Mouse (Mus musculus): Measurements from ENCODE around the gene Slc22a23. TPM values are rescaled to one million over a fixed set of nuclear protein-coding genes. Genes with fewer than 3 reads are reported as not detected.

Gene Slc22a23
- polyA plus RNA-seq, 1 experiment from 2014 or later: 7.0 TPM

GRCm38 (mm10) chr13:34298674-34299073 is 46.3 kb downstream of the Slc22a23 start:
- WGBS (ENCODE audit: insufficient replicate concordance): 89% methylated on average over 5 of the region's 5 CpGs
- no peak for TF ChIP-seq EP300 (IDR thresholded peaks at IDR 0.05; ENCODE audit: low read depth)
- no peak for TF ChIP-seq CTCF (IDR thresholded peaks at IDR 0.05; ENCODE audit: low read depth)
- Histone ChIP-seq H3K9ac (replicated peaks) (no peak overlapping the region), H3K9me3 (ENCODE audit: low read length) (no peaks in the 10 kb centered on the region), H3K27me3 (ENCODE audit: insufficient read depth, low read length) (no peaks in the 10 kb centered on the region), H3K36me3 (replicated peaks; ENCODE audit: insufficient read depth, low read length) (peaks cover 39% of the 10 kb centered on the region), H3K27ac (ENCODE audit: low read depth) (peak overlapping the region; percentile 18; the same call in 1 of the 2 replicates), H3K4me2 (ENCODE audit: low read depth, low read length) (no peak overlapping the region), H3K4me1 (ENCODE audit: insufficient read depth) (peaks cover 36% of the 10 kb centered on the region), H3K4me3 (ENCODE audit: low read depth, low read length) (no peak overlapping the region)
- no peak for ATAC-seq
- DNase-seq: no peak

GRCm38 (mm10) chr13:34298061-34298460 is 46.9 kb downstream of the Slc22a23 start:
- peaks cover 36% of the 10 kb centered on the region for H3K4me1 ChIP-seq (ENCODE audit: insufficient read depth)
- no peak overlapping the region for H3K9ac ChIP-seq (replicated peaks)
- H3K4me3 ChIP-seq (ENCODE audit: low read depth, low read length): no peak overlapping the region
- peaks cover 35% of the 10 kb centered on the region for H3K36me3 ChIP-seq (replicated peaks; ENCODE audit: insufficient read depth, low read length)
- no peaks in the 10 kb centered on the region for H3K27me3 ChIP-seq (ENCODE audit: insufficient read depth, low read length)
- no peaks in the 10 kb centered on the region for H3K9me3 ChIP-seq (ENCODE audit: low read length)
- DNase-seq (no peak), ATAC-seq (no peak)
- TF ChIP-seq CTCF (IDR thresholded peaks at IDR 0.05; ENCODE audit: low read depth): no peak
- TF ChIP-seq EP300 (IDR thresholded peaks at IDR 0.05; ENCODE audit: low read depth): no peak
- H3K27ac ChIP-seq (ENCODE audit: low read depth): no peak overlapping the region
- H3K4me2 ChIP-seq (ENCODE audit: low read depth, low read length): no peak overlapping the region
- WGBS (ENCODE audit: insufficient replicate concordance): 67% methylated on average over 6 of the region's 6 CpGs

GRCm38 (mm10) chr13:34295787-34296435 is 49.1 kb downstream of the Slc22a23 start:
- Histone ChIP-seq H3K9me3 (ENCODE audit: low read length) (no peaks in the 10 kb centered on the region), H3K9ac (replicated peaks) (no peak overlapping the region), H3K36me3 (replicated peaks; ENCODE audit: insufficient read depth, low read length) (peaks cover 27% of the 10 kb centered on the region), H3K4me1 (ENCODE audit: insufficient read depth) (peaks cover 25% of the 10 kb centered on the region), H3K4me2 (ENCODE audit: low read depth, low read length) (no peak overlapping the region), H3K27ac (ENCODE audit: low read depth) (no peak overlapping the region), H3K27me3 (ENCODE audit: insufficient read depth, low read length) (no peaks in the 10 kb centered on the region), H3K4me3 (ENCODE audit: low read depth, low read length) (no peak overlapping the region)
- WGBS (ENCODE audit: insufficient replicate concordance): 89% methylated on average over 12 of the region's 12 CpGs
- ATAC-seq (no peak), DNase-seq (no peak)
- TF ChIP-seq CTCF (IDR thresholded peaks at IDR 0.05; ENCODE audit: low read depth) (no peak), EP300 (IDR thresholded peaks at IDR 0.05; ENCODE audit: low read depth) (no peak)

GRCm38 (mm10) chr13:34294212-34294611 is 50.8 kb downstream of the Slc22a23 start:
- 82% methylated on average over 4 of the region's 4 CpGs for WGBS (ENCODE audit: insufficient replicate concordance)
- Histone ChIP-seq H3K36me3 (replicated peaks; ENCODE audit: insufficient read depth, low read length) (peaks cover 29% of the 10 kb centered on the region), H3K9me3 (ENCODE audit: low read length) (no peaks in the 10 kb centered on the region), H3K4me2 (ENCODE audit: low read depth, low read length) (no peak overlapping the region), H3K9ac (replicated peaks) (no peak overlapping the region), H3K4me3 (ENCODE audit: low read depth, low read length) (no peak overlapping the region), H3K27ac (ENCODE audit: low read depth) (0 out of 2 replicates have a peak overlapping the region, but pooled peaks have one; percentile 11), H3K4me1 (ENCODE audit: insufficient read depth) (peaks cover 19% of the 10 kb centered on the region; the same call in 1 of the 2 replicates), H3K27me3 (ENCODE audit: insufficient read depth, low read length) (no peaks in the 10 kb centered on the region)
- ATAC-seq (no peak), DNase-seq (no peak)
- TF ChIP-seq CTCF (IDR thresholded peaks at IDR 0.05; ENCODE audit: low read depth) (0 out of 2 replicates have a peak, but pooled peaks have one; percentile 12), EP300 (IDR thresholded peaks at IDR 0.05; ENCODE audit: low read depth) (no peak)

- Histone ChIP-seq H3K4me2 (ENCODE audit: low read depth, low read length) (no peak overlapping the region), H3K27me3 (ENCODE audit: insufficient read depth, low read length) (no peaks in the 10 kb centered on the region), H3K27ac (ENCODE audit: low read depth) (peak overlapping the region; percentile 92), H3K36me3 (replicated peaks; ENCODE audit: insufficient read depth, low read length) (peaks cover 12% of the 10 kb centered on the region), H3K4me3 (ENCODE audit: low read depth, low read length) (no peak overlapping the region), H3K4me1 (ENCODE audit: insufficient read depth) (0 out of 2 replicates have a peak, but pooled peaks cover 6% of the 10 kb centered on the region), H3K9me3 (ENCODE audit: low read length) (no peaks in the 10 kb centered on the region), H3K9ac (replicated peaks) (no peak overlapping the region)
- peak; percentile 75 for ATAC-seq
- 64% methylated on average over 2 of the region's 2 CpGs for WGBS (ENCODE audit: insufficient replicate concordance)
- DNase-seq: peak; percentile 69
- TF ChIP-seq CTCF (IDR thresholded peaks at IDR 0.05; ENCODE audit: low read depth) (no peak), EP300 (IDR thresholded peaks at IDR 0.05; ENCODE audit: low read depth) (peak; percentile 72; the same call in 1 of the 2 replicates)
Observed at GRCm38 (mm10) chr13:34292042-34292441, 52.9 kb downstream of the Slc22a23 start.

GRCm38 (mm10) chr13:34290346-34290745 is 54.6 kb downstream of the Slc22a23 start:
- no peaks in the 10 kb centered on the region for H3K9me3 ChIP-seq (ENCODE audit: low read length)
- DNase-seq (peak; percentile 40), ATAC-seq (peak; percentile 64)
- no peak overlapping the region for H3K4me3 ChIP-seq (ENCODE audit: low read depth, low read length)
- no peaks in the 10 kb centered on the region for H3K27me3 ChIP-seq (ENCODE audit: insufficient read depth, low read length)
- peaks cover 5% of the 10 kb centered on the region; the same call in 1 of the 2 replicates for H3K36me3 ChIP-seq (replicated peaks; ENCODE audit: insufficient read depth, low read length)
- H3K9ac ChIP-seq (replicated peaks): no peak overlapping the region
- TF ChIP-seq EP300 (IDR thresholded peaks at IDR 0.05; ENCODE audit: low read depth): peak; percentile 94
- no peak for TF ChIP-seq CTCF (IDR thresholded peaks at IDR 0.05; ENCODE audit: low read depth)
- no peak overlapping the region; the same call in 1 of the 2 replicates for H3K4me2 ChIP-seq (ENCODE audit: low read depth, low read length)
- peak overlapping the region; percentile 92 for H3K27ac ChIP-seq (ENCODE audit: low read depth)
- H3K4me1 ChIP-seq (ENCODE audit: insufficient read depth): 0 out of 2 replicates have a peak, but pooled peaks cover 6% of the 10 kb centered on the region
- WGBS (ENCODE audit: insufficient replicate concordance): 54% methylated on average over 1 of the region's 1 CpGs
